Mouse (Mus musculus) G1E (cell line): ENCODE results near the gene Camkk2.

Experiments
- CTCF ChIP-seq: IDR thresholded peaks from 2 replicates; pipeline ENCODE4 v1.5.1; 2012; ENCODE audit warnings: low read depth, low read length, inconsistent platforms, mixed read lengths
- GATA1 ChIP-seq: IDR thresholded peaks from 2 replicates; pipeline ENCODE4 v1.6.1; 2012; ENCODE audit warnings: borderline replicate concordance, low read length, inconsistent platforms, mixed read lengths
- POLR2AphosphoS5 ChIP-seq: IDR thresholded peaks from 2 replicates; pipeline ENCODE4 v1.6.1; 2012; ENCODE audit warnings: low read depth, low read length, inconsistent platforms; ENCODE audit not compliant: insufficient replicate concordance

DNA sequence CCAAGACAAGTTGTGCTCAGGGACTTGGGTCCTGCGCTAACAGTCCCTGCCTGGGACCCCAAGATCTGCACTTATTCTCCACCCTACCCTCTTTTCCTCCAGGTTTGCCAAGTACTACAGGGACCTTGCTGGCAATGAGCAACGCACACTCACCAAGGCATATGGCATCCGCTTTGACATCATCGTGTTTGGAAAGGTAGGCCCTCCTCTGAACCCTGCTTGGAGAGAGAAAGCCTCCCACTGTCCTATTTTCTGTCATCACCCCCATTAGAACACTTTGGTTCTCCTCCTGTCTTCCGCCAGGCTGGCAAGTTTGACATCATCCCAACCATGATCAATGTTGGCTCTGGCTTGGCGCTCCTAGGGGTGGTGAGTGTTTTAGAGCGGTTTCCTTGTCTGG, 52.1 kb downstream of the Camkk2 start:
- TF ChIP-seq CTCF (no peak), GATA1 (no peak), POLR2AphosphoS5 (no peak)
